Mouse (Mus musculus): ENCODE results near the gene Pla2g15.

DNA sequence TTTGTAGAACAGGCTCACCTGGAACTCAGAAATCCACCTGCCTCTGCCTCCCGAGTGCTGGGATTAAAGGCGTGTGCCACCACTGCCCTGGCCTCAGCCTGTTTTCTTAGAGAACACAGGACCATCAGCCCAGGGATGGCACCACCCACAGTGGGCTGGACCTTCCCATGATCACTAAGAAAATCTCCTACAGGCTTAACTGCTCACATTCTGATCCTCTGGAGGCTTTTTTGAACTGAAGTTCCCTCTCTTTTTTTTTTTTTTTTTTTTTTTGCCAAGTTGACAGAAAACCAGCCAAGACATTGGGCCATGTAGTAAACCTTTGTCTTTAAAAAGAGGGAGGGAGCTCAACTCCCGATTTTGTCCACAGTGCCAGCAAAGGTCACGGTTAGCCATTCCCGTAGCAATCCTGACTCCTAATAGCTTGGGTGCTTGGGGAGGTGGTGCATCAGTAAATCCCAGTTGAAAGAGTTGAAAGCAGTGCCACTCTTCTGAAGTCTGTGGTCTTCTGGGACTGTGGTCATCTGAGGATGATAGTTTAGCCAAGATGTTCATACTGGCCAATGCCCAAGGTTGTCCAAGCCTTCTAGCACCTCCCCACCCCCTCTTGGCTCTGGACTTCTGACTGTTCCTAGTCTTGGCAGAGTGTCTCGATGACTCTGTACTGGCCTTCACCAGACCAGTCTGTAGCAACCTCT lies 2.2 kb upstream of the Pla2g15 start:
- TF ChIP-seq CTCF (IDR thresholded peaks at IDR 0.05; ENCODE audit: borderline replicate concordance, insufficient read depth, low read depth, low read length), result no peak
- TF ChIP-seq POLR2A (IDR thresholded peaks at IDR 0.05; ENCODE audit: borderline replicate concordance, insufficient read depth, low read length), result no peak

All from cerebellum, adult 2 months (tissue).